Mouse (Mus musculus) liver, adult 2 months (tissue): ENCODE measurements at regions not wholly inside any gene's neighbourhood (a gene's known extent, or its start where the extent isn't known, plus 50 kb on each side); places are given as distances from the start of the nearest gene placed in this dataset.

Source experiments
- DNase-seq: peaks from one replicate; pipeline ENCODE4 v3.0.0-alpha.2; 2011; ENCODE audit warnings: low read depth, low spot score; ENCODE audit errors: extremely low read depth
- H3K27ac ChIP-seq: fragments of 200-500 bp; replicated peaks from 2 replicates; pipeline ENCODE4 v1.5.1; 2012; ENCODE audit warnings: low read depth, mild to moderate bottlenecking, control low read depth, inconsistent platforms, low read length; ENCODE audit not compliant: insufficient read depth
- H3K27me3 ChIP-seq: fragments of 200-500 bp; 2 replicates; pipeline ENCODE4 v1.6.1; 2012; ENCODE audit warnings: mild to moderate bottlenecking, moderate library complexity, low read length, inconsistent platforms; ENCODE audit not compliant: control insufficient read depth, insufficient read depth
- H3K36me3 ChIP-seq: fragments of 200-500 bp; 2 replicates; pipeline ENCODE4 v1.6.1; 2012; ENCODE audit warnings: low read length, inconsistent platforms; ENCODE audit not compliant: control insufficient read depth, insufficient read depth
- H3K4me1 ChIP-seq: fragments of 200-500 bp; 2 replicates; pipeline ENCODE4 v1.6.1; 2011; ENCODE audit warnings: low read length; ENCODE audit not compliant: control insufficient read depth, insufficient read depth
- H3K4me3 ChIP-seq: fragments of 200-500 bp; 2 replicates; pipeline ENCODE4 v1.5.1; 2011; ENCODE audit warnings: low read depth, mild to moderate bottlenecking, control low read depth, low read length, moderate library complexity; ENCODE audit not compliant: insufficient read depth
- H3K79me2 ChIP-seq: fragments of 200-500 bp; 2 replicates; pipeline ENCODE4 v1.6.1; 2012; ENCODE audit warnings: inconsistent platforms, mild to moderate bottlenecking, low read length, moderate library complexity; ENCODE audit not compliant: control insufficient read depth, insufficient read depth
- H3K9ac ChIP-seq: fragments of 200-500 bp; 2 replicates; pipeline ENCODE4 v1.6.1; 2012; ENCODE audit warnings: low read depth, mild to moderate bottlenecking, control low read depth, inconsistent platforms, low read length
- CTCF ChIP-seq: fragments of 200-500 bp; IDR thresholded peaks from 2 replicates; pipeline ENCODE4 v1.5.1; 2011; ENCODE audit warnings: low read depth, low read length, control low read depth
- POLR2A ChIP-seq: fragments of 200-500 bp; IDR thresholded peaks from 2 replicates; pipeline ENCODE4 v1.6.1; 2011; ENCODE audit warnings: low read length, control low read depth; ENCODE audit not compliant: insufficient read depth; ENCODE audit errors: extremely low read depth
- WGBS: fragments of 180-500 bp; shearing (Covaris S2); methylation state at CpG from one replicate; pipeline ENCODE4 v1.1.7; 2018; 5-methylcytosine and 5-hydroxymethylcytosine counted together

- no peak for TF ChIP-seq POLR2A
- TF ChIP-seq CTCF: no peak
- no peak overlapping the region for H3K4me3 ChIP-seq
- H3K79me2 ChIP-seq: no peaks in the 10 kb centered on the region
- no peaks in the 10 kb centered on the region for H3K27me3 ChIP-seq
- H3K36me3 ChIP-seq: no peaks in the 10 kb centered on the region
- H3K9ac ChIP-seq: no peak overlapping the region
- 66% methylated on average over 3 of the region's 3 CpGs for WGBS
- H3K27ac ChIP-seq: no peak overlapping the region
- DNase-seq: no peak
- H3K4me1 ChIP-seq: no peaks in the 10 kb centered on the region
Measured at GRCm38 (mm10) chr11:38224300-38224699, 988.5 kb upstream of the Tenm2 start.

GRCm38 (mm10) chr11:38203347-38203746 lies 967.6 kb upstream of the Tenm2 start:
- Histone ChIP-seq H3K4me3 (no peak overlapping the region), H3K4me1 (no peaks in the 10 kb centered on the region), H3K27me3 (no peaks in the 10 kb centered on the region), H3K27ac (no peak overlapping the region), H3K79me2 (no peaks in the 10 kb centered on the region), H3K9ac (no peak overlapping the region), H3K36me3 (no peaks in the 10 kb centered on the region)
- WGBS: 73% methylated on average over 2 of the region's 2 CpGs
- no peak for TF ChIP-seq POLR2A
- no peak for TF ChIP-seq CTCF
- no peak for DNase-seq

GRCm38 (mm10) chr11:38201136-38201741 lies 965.5 kb upstream of the Tenm2 start:
- H3K4me1 ChIP-seq: no peaks in the 10 kb centered on the region
- H3K9ac ChIP-seq: no peak overlapping the region
- H3K36me3 ChIP-seq: no peaks in the 10 kb centered on the region
- H3K4me3 ChIP-seq: no peak overlapping the region
- H3K27me3 ChIP-seq: no peaks in the 10 kb centered on the region
- DNase-seq: no peak
- 61% methylated on average over 3 of the region's 3 CpGs for WGBS
- no peaks in the 10 kb centered on the region for H3K79me2 ChIP-seq
- no peak for TF ChIP-seq CTCF
- TF ChIP-seq POLR2A: no peak
- H3K27ac ChIP-seq: no peak overlapping the region

GRCm38 (mm10) chr11:38193719-38194118 lies 958.0 kb upstream of the Tenm2 start:
- H3K4me3 ChIP-seq: no peak overlapping the region
- TF ChIP-seq CTCF: no peak
- no peak for TF ChIP-seq POLR2A
- no peak overlapping the region for H3K9ac ChIP-seq
- H3K79me2 ChIP-seq: no peaks in the 10 kb centered on the region
- 74% methylated on average over 5 of the region's 5 CpGs for WGBS
- no peaks in the 10 kb centered on the region for H3K36me3 ChIP-seq
- H3K27me3 ChIP-seq: no peaks in the 10 kb centered on the region
- H3K4me1 ChIP-seq: no peaks in the 10 kb centered on the region
- H3K27ac ChIP-seq: no peak overlapping the region
- no peak for DNase-seq

- WGBS: 72% methylated on average over 2 of the region's 2 CpGs
- H3K9ac ChIP-seq: no peak overlapping the region
- TF ChIP-seq CTCF (no peak), POLR2A (no peak)
Measured at GRCm38 (mm10) chr11:38191895-38192547, 956.3 kb upstream of the Tenm2 start.

GRCm38 (mm10) chr11:38191437-38191836 lies 955.7 kb upstream of the Tenm2 start:
- Histone ChIP-seq H3K4me3 (no peak overlapping the region), H3K27ac (no peak overlapping the region), H3K36me3 (no peaks in the 10 kb centered on the region), H3K79me2 (no peaks in the 10 kb centered on the region), H3K27me3 (no peaks in the 10 kb centered on the region), H3K9ac (no peak overlapping the region), H3K4me1 (no peaks in the 10 kb centered on the region)
- WGBS: 74% methylated on average over 3 of the region's 3 CpGs
- DNase-seq: no peak
- TF ChIP-seq CTCF (no peak), POLR2A (no peak)

More at GRCm38 (mm10) chr11:38191895-38192547, 956.3 kb upstream of the Tenm2 start:
- H3K27ac ChIP-seq: no peak overlapping the region
- H3K4me1 ChIP-seq: no peaks in the 10 kb centered on the region
- H3K79me2 ChIP-seq: no peaks in the 10 kb centered on the region
- no peak for DNase-seq
- H3K27me3 ChIP-seq: no peaks in the 10 kb centered on the region
- H3K36me3 ChIP-seq: no peaks in the 10 kb centered on the region
- no peak overlapping the region for H3K4me3 ChIP-seq
